Mouse (Mus musculus) pancreas, adult 10 weeks (tissue): ENCODE measurements around the gene Apbb1. TPM values are rescaled to one million over a fixed set of nuclear protein-coding genes. Genes with fewer than 3 reads are reported as not detected.

Source experiments
- polyA plus RNA-seq: library from polyadenylated mRNA; stranded (reverse); fragments of 350-450 nt; fragmentation: Illumina TruSeq; extraction: RNeasy Lipid Tissue Mini Kit (QIAGEN cat#74804); gene quantifications from one replicate; pipeline ENCODE4 v1.2.3, GENCODE M21; 2015; ENCODE audit warnings: low read depth, low replicate concordance; ENCODE audit not compliant: insufficient read depth

Gene Apbb1
- 3.9 TPM for polyA plus RNA-seq

DNA sequence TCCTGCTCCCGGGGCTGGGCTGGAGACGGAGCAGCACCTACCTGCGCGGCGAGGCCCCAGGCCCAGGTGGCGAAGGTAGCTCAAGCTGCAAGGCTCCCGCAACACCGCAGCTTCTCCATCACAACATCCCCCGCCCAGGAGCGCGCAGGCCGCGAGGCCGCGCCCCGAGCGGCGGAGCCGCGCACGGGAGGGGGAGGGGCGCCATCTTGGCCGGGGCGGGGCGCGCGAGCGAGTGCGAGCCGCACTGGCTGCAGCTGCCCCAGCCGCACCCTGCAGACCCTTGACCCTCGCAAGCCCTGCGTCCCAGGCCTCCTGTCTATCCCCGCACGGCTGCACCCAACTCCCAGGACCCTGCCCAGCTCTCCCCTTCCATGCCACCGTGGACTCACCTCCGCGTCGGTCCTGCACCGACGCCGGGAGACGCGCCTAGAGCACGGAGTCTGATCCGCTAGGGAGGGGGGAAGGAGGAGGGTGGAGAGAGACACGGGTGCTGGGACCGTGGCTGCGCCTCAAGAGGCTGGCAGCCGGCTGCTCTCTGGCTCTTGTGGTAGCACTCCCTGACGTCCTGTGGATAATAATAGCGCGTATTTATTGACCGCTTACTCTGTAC, at the start of gene Apbb1:
TSS of gene Apbb1 (minus strand) at position 560 of the 610 bp plus-strand sequence.

DNA sequence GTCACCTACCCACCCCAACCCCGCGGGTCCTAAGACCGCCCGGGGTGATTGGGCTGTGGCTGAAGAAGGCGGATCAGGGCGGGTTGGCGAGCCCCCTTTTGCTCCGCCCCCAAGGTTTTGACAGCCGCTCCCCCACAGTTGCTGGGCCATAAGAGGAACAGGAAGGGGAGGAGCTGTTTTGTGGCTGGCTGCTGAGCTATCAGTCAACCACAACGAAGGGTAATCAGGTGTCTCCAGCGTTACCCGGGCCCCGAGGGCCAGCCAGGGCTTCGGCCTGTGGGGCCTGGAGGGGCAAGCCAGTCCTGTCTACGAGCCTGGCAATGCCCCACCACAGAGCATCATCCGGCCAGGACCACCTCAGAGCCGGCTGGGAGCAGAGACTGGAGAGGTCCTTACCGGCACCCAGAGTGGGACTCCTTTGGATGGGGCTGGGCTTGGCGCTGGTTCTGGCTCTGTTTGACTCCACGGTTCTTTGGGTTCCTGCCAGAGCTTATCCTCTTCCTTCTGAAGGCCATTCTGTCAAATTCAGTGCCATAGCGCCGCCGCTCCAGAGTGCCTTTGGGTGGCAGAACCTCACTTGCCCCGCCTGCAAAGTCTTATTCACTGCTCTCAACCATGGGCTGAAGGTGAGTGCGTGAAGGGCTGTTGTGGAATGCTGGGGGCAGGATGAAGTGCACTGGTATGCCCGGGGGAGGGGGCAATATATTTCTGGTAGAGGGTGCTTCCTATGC, 27.1 kb downstream of the Apbb1 start, which contains the start of gene Smpd1:
TSS of gene Smpd1 (plus strand) at position 149 of the 731 bp plus-strand sequence.

Other genes starting within 250 kb of the Apbb1 start
- not detected for gene Olfr690, start 247.5 kb downstream of the Apbb1 start, polyA plus RNA-seq
- gene Olfr691, start 239.4 kb downstream of the Apbb1 start, polyA plus RNA-seq: not detected
- gene Olfr692, start 213.4 kb downstream of the Apbb1 start, polyA plus RNA-seq: not detected
- gene Gm5901, start 206.6 kb downstream of the Apbb1 start, polyA plus RNA-seq: not detected
- 18.0 TPM for gene Fam160a2, start 181.6 kb downstream of the Apbb1 start, polyA plus RNA-seq
- not detected for gene Cnga4, start 177.1 kb downstream of the Apbb1 start, polyA plus RNA-seq
- not detected for gene Cckbr, start 155.9 kb downstream of the Apbb1 start, polyA plus RNA-seq
- 18.3 TPM for gene Cavin3, start 99.4 kb downstream of the Apbb1 start, polyA plus RNA-seq
- 10.9 TPM for gene Smpd1, start 27.3 kb downstream of the Apbb1 start, polyA plus RNA-seq
- not detected for gene Hpx, start 18.5 kb upstream of the Apbb1 start, polyA plus RNA-seq
- gene Trim3, start 51.9 kb upstream of the Apbb1 start, polyA plus RNA-seq: 22.4 TPM
- 41.8 TPM for gene Timm10b, start 58.4 kb upstream of the Apbb1 start, polyA plus RNA-seq
- gene Arfip2, start 58.8 kb upstream of the Apbb1 start, polyA plus RNA-seq: 22.3 TPM
- 1.1 TPM for gene Gm45799, start 58.9 kb upstream of the Apbb1 start, polyA plus RNA-seq
- gene Dnhd1, start 69.2 kb upstream of the Apbb1 start, polyA plus RNA-seq: 3.7 TPM
- gene Ilk, start 154.9 kb upstream of the Apbb1 start, polyA plus RNA-seq: 59.5 TPM
- gene Rrp8, start 155.7 kb upstream of the Apbb1 start, polyA plus RNA-seq: 4.2 TPM
- 48.7 TPM for gene Taf10, start 162.7 kb upstream of the Apbb1 start, polyA plus RNA-seq
- 22.7 TPM for gene Tpp1, start 170.6 kb upstream of the Apbb1 start, polyA plus RNA-seq
- 1.7 TPM for gene Dchs1, start 206.0 kb upstream of the Apbb1 start, polyA plus RNA-seq
- gene Mrpl17, start 229.4 kb upstream of the Apbb1 start, polyA plus RNA-seq: 40.2 TPM